Mouse (Mus musculus): Measurements from ENCODE around the gene Mylk4.

DNA sequence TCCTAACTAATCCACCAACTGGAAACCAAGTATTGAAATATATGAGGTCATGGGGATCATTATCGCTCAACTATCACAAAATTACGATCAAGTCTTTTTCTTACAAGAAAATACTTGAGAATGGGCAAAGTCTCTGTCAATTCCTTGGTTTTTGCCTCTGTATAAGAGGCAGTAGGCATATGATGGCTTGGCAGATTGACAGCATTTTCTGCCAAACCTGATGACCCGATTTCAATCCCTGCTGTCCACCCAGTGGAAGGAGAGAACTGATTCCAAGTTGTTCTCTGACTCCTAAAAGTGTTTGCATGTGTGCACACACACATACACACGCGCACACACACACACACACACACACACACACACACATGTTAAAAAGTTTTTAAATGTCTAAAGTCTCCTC, 124.5 kb downstream of the Mylk4 start:
- TF ChIP-seq CTCF (IDR thresholded peaks at IDR 0.05; ENCODE audit: low read depth) (no peak), EP300 (IDR thresholded peaks at IDR 0.05; ENCODE audit: low read depth) (no peak)
